Mouse (Mus musculus): ENCODE results near the gene Plpp2. TPM values are rescaled to one million over a fixed set of nuclear protein-coding genes. Genes with fewer than 3 reads are reported as not detected.

The Plpp2 gene
- polyA plus RNA-seq, 1 experiment from 2014 or later, result 20.7 TPM

GRCm38 (mm10) chr10:79574796-79575195, 41.2 kb upstream of the Plpp2 start:
- H3K9ac ChIP-seq (ENCODE audit: low read depth, low read length), result no peak overlapping the region
- no peak overlapping the region for H3K4me2 ChIP-seq (ENCODE audit: low read length)
- no peaks in the 10 kb centered on the region for H3K4me1 ChIP-seq (ENCODE audit: control insufficient read depth, insufficient read depth, low read depth, low read length)
- H3K36me3 ChIP-seq (ENCODE audit: control insufficient read depth, insufficient read depth, low read length), result no peaks in the 10 kb centered on the region
- no peak for ATAC-seq
- no peaks in the 10 kb centered on the region for H3K9me3 ChIP-seq (ENCODE audit: control insufficient read depth, low read length)
- no peak overlapping the region for H3K4me3 ChIP-seq (ENCODE audit: low read length)
- no peaks in the 10 kb centered on the region for H3K27me3 ChIP-seq (replicated peaks; ENCODE audit: control insufficient read depth, insufficient read depth, low read length)
- 91% methylated on average over 6 of the region's 6 CpGs for WGBS
- no peak overlapping the region for H3K27ac ChIP-seq (ENCODE audit: low read depth, low read length)

GRCm38 (mm10) chr10:79574350-79574749, 40.8 kb upstream of the Plpp2 start:
- H3K4me2 ChIP-seq (ENCODE audit: low read length), result no peak overlapping the region
- no peaks in the 10 kb centered on the region for H3K9me3 ChIP-seq (ENCODE audit: control insufficient read depth, low read length)
- no peak overlapping the region for H3K9ac ChIP-seq (ENCODE audit: low read depth, low read length)
- no peaks in the 10 kb centered on the region for H3K36me3 ChIP-seq (ENCODE audit: control insufficient read depth, insufficient read depth, low read length)
- no peaks in the 10 kb centered on the region for H3K27me3 ChIP-seq (replicated peaks; ENCODE audit: control insufficient read depth, insufficient read depth, low read length)
- WGBS, result 87% methylated on average over 8 of the region's 8 CpGs
- no peak for ATAC-seq
- no peak overlapping the region for H3K27ac ChIP-seq (ENCODE audit: low read depth, low read length)
- no peak overlapping the region for H3K4me3 ChIP-seq (ENCODE audit: low read length)
- H3K4me1 ChIP-seq (ENCODE audit: control insufficient read depth, insufficient read depth, low read depth, low read length), result no peaks in the 10 kb centered on the region

GRCm38 (mm10) chr10:79573611-79574010, 40.0 kb upstream of the Plpp2 start:
- H3K4me2 ChIP-seq (ENCODE audit: low read length), result no peak overlapping the region
- H3K36me3 ChIP-seq (ENCODE audit: control insufficient read depth, insufficient read depth, low read length), result no peaks in the 10 kb centered on the region
- no peaks in the 10 kb centered on the region for H3K4me1 ChIP-seq (ENCODE audit: control insufficient read depth, insufficient read depth, low read depth, low read length)
- no peak overlapping the region for H3K4me3 ChIP-seq (ENCODE audit: low read length)
- no peak overlapping the region for H3K27ac ChIP-seq (ENCODE audit: low read depth, low read length)
- H3K9me3 ChIP-seq (ENCODE audit: control insufficient read depth, low read length), result no peaks in the 10 kb centered on the region
- no peak overlapping the region for H3K9ac ChIP-seq (ENCODE audit: low read depth, low read length)
- ATAC-seq, result no peak
- H3K27me3 ChIP-seq (replicated peaks; ENCODE audit: control insufficient read depth, insufficient read depth, low read length), result no peaks in the 10 kb centered on the region
- WGBS, result 85% methylated on average over 6 of the region's 6 CpGs

- WGBS, result 96% methylated on average over 2 of the region's 2 CpGs
- no peaks in the 10 kb centered on the region for H3K36me3 ChIP-seq (ENCODE audit: control insufficient read depth, insufficient read depth, low read length)
- ATAC-seq, result no peak
Observed at GRCm38 (mm10) chr10:79571314-79571713, 37.7 kb upstream of the Plpp2 start.

GRCm38 (mm10) chr10:79569921-79570320, 36.3 kb upstream of the Plpp2 start:
- 87% methylated on average over 5 of the region's 5 CpGs for WGBS
- no peaks in the 10 kb centered on the region; the same call in 1 of the 2 replicates for H3K9me3 ChIP-seq (ENCODE audit: control insufficient read depth, low read length)
- H3K4me2 ChIP-seq (ENCODE audit: low read length), result no peak overlapping the region
- ATAC-seq, result no peak
- H3K27me3 ChIP-seq (replicated peaks; ENCODE audit: control insufficient read depth, insufficient read depth, low read length), result no peaks in the 10 kb centered on the region
- no peak overlapping the region for H3K27ac ChIP-seq (ENCODE audit: low read depth, low read length)
- H3K36me3 ChIP-seq (ENCODE audit: control insufficient read depth, insufficient read depth, low read length), result no peaks in the 10 kb centered on the region
- H3K9ac ChIP-seq (ENCODE audit: low read depth, low read length), result no peak overlapping the region
- no peak overlapping the region for H3K4me3 ChIP-seq (ENCODE audit: low read length)
- H3K4me1 ChIP-seq (ENCODE audit: control insufficient read depth, insufficient read depth, low read depth, low read length), result no peaks in the 10 kb centered on the region

More at GRCm38 (mm10) chr10:79571314-79571713, 37.7 kb upstream of the Plpp2 start:
- no peak overlapping the region for H3K4me2 ChIP-seq (ENCODE audit: low read length)
- no peak overlapping the region for H3K4me3 ChIP-seq (ENCODE audit: low read length)
- no peaks in the 10 kb centered on the region for H3K27me3 ChIP-seq (replicated peaks; ENCODE audit: control insufficient read depth, insufficient read depth, low read length)
- H3K4me1 ChIP-seq (ENCODE audit: control insufficient read depth, insufficient read depth, low read depth, low read length), result no peaks in the 10 kb centered on the region
- no peaks in the 10 kb centered on the region; the same call in 1 of the 2 replicates for H3K9me3 ChIP-seq (ENCODE audit: control insufficient read depth, low read length)
- no peak overlapping the region for H3K9ac ChIP-seq (ENCODE audit: low read depth, low read length)
- H3K27ac ChIP-seq (ENCODE audit: low read depth, low read length), result no peak overlapping the region

- H3K4me3 ChIP-seq (ENCODE audit: low read length), result no peak overlapping the region
- WGBS, result 92% methylated on average over 2 of the region's 2 CpGs
- H3K9ac ChIP-seq (ENCODE audit: low read depth, low read length), result no peak overlapping the region
- no peak overlapping the region for H3K4me2 ChIP-seq (ENCODE audit: low read length)
- H3K9me3 ChIP-seq (ENCODE audit: control insufficient read depth, low read length), result peaks cover 3% of the 10 kb centered on the region; the same call in 1 of the 2 replicates
- H3K4me1 ChIP-seq (ENCODE audit: control insufficient read depth, insufficient read depth, low read depth, low read length), result peaks cover 4% of the 10 kb centered on the region
- no peaks in the 10 kb centered on the region for H3K27me3 ChIP-seq (replicated peaks; ENCODE audit: control insufficient read depth, insufficient read depth, low read length)
- H3K27ac ChIP-seq (ENCODE audit: low read depth, low read length), result no peak overlapping the region
- H3K36me3 ChIP-seq (ENCODE audit: control insufficient read depth, insufficient read depth, low read length), result no peaks in the 10 kb centered on the region
- ATAC-seq, result no peak
Observed at GRCm38 (mm10) chr10:79559716-79560115, 26.1 kb upstream of the Plpp2 start.

- WGBS, result 98% methylated on average over 5 of the region's 5 CpGs
- Histone ChIP-seq H3K9ac (ENCODE audit: low read depth, low read length) (no peak overlapping the region), H3K27me3 (replicated peaks; ENCODE audit: control insufficient read depth, insufficient read depth, low read length) (no peaks in the 10 kb centered on the region), H3K36me3 (ENCODE audit: control insufficient read depth, insufficient read depth, low read length) (no peaks in the 10 kb centered on the region), H3K4me1 (ENCODE audit: control insufficient read depth, insufficient read depth, low read depth, low read length) (peaks cover 22% of the 10 kb centered on the region), H3K4me3 (ENCODE audit: low read length) (no peak overlapping the region), H3K4me2 (ENCODE audit: low read length) (no peak overlapping the region), H3K9me3 (ENCODE audit: control insufficient read depth, low read length) (no peaks in the 10 kb centered on the region), H3K27ac (ENCODE audit: low read depth, low read length) (no peak overlapping the region)
- ATAC-seq, result no peak
Observed at GRCm38 (mm10) chr10:79557496-79557895, 23.9 kb upstream of the Plpp2 start.

- WGBS, result 92% methylated on average over 5 of the region's 5 CpGs
Observed at GRCm38 (mm10) chr10:79556951-79557350, 23.4 kb upstream of the Plpp2 start.

GRCm38 (mm10) chr10:79555238-79555724, 21.7 kb upstream of the Plpp2 start:
- ATAC-seq, result no peak; the same call in 1 of the 2 replicates
- Histone ChIP-seq H3K9ac (ENCODE audit: low read depth, low read length) (peak overlapping the region; percentile 86), H3K27ac (ENCODE audit: low read depth, low read length) (no peak overlapping the region), H3K27me3 (replicated peaks; ENCODE audit: control insufficient read depth, insufficient read depth, low read length) (no peaks in the 10 kb centered on the region), H3K9me3 (ENCODE audit: control insufficient read depth, low read length) (no peaks in the 10 kb centered on the region), H3K36me3 (ENCODE audit: control insufficient read depth, insufficient read depth, low read length) (no peaks in the 10 kb centered on the region), H3K4me1 (ENCODE audit: control insufficient read depth, insufficient read depth, low read depth, low read length) (peaks cover 25% of the 10 kb centered on the region), H3K4me3 (ENCODE audit: low read length) (peak overlapping the region; percentile 84), H3K4me2 (ENCODE audit: low read length) (peak overlapping the region; percentile 84)
- WGBS, result 26% methylated on average over 7 of the region's 7 CpGs

More at GRCm38 (mm10) chr10:79556951-79557350, 23.4 kb upstream of the Plpp2 start:
- Histone ChIP-seq H3K9ac (ENCODE audit: low read depth, low read length) (no peak overlapping the region), H3K36me3 (ENCODE audit: control insufficient read depth, insufficient read depth, low read length) (no peaks in the 10 kb centered on the region), H3K4me2 (ENCODE audit: low read length) (no peak overlapping the region), H3K27ac (ENCODE audit: low read depth, low read length) (no peak overlapping the region), H3K9me3 (ENCODE audit: control insufficient read depth, low read length) (no peaks in the 10 kb centered on the region), H3K27me3 (replicated peaks; ENCODE audit: control insufficient read depth, insufficient read depth, low read length) (no peaks in the 10 kb centered on the region), H3K4me1 (ENCODE audit: control insufficient read depth, insufficient read depth, low read depth, low read length) (peaks cover 25% of the 10 kb centered on the region), H3K4me3 (ENCODE audit: low read length) (no peak overlapping the region)
- no peak for ATAC-seq

All from hindbrain, embryonic 16.5 days (tissue).